Mouse (Mus musculus) left cerebral cortex, adult 6 months (tissue): ENCODE results near the gene Vapb. TPM values are rescaled to one million over a fixed set of nuclear protein-coding genes. Genes with fewer than 3 reads are reported as not detected.

Experiments used
- long read RNA-seq, 2 experiments: library from polyadenylated mRNA; unstranded; transcript quantifications; one replicate each; pipeline ENCODE4 v2.0.0; 2019 to 2020
- polyA plus RNA-seq: library from polyadenylated mRNA; unstranded; fragments of <200 nt; fragmentation: Nextera tagmentation; gene quantifications from 2 replicates; pipeline ENCODE4 v1.2.3, GENCODE M21; 2021

Gene Vapb
- 5.2 and 8.9 TPM in 2 replicates for polyA plus RNA-seq
- long read RNA-seq, experiment 1, full-length matches to known transcripts: 73 of 97 reads
- long read RNA-seq, experiment 1, partial matches to known transcripts: 6 of 97 reads
- long read RNA-seq, experiment 1, other reads (novel, unspliced or antisense): 18 of 97 reads
- long read RNA-seq, experiment 2, full-length matches to known transcripts: 8 of 21 reads
- long read RNA-seq, experiment 2, partial matches to known transcripts: 4 of 21 reads
- long read RNA-seq, experiment 2, other reads (novel, unspliced or antisense): 9 of 21 reads

GRCm38 (mm10) chr2:173737222-173737989 is at the start of gene Vapb:
Gene Vapb (plus strand): TSS chr2:173737511.

GRCm38 (mm10) chr2:173719115-173719514 is 18.2 kb upstream of the Vapb start, which contains the start of gene 1700010B08Rik:
Gene 1700010B08Rik (plus strand): TSS chr2:173719415.

Other genes starting within 250 kb of the Vapb start
- not detected in 2 replicates for gene 1700021F07Rik, start 214.9 kb upstream of the Vapb start, polyA plus RNA-seq
- not detected in 2 replicates for gene Ankrd60, start 159.1 kb upstream of the Vapb start, polyA plus RNA-seq
- 4.2 and 18.2 TPM in 2 replicates for gene Rab22a, start 77.8 kb upstream of the Vapb start, polyA plus RNA-seq
- not detected in 2 replicates for gene 1700010B08Rik, start 18.1 kb upstream of the Vapb start, polyA plus RNA-seq